Mouse (Mus musculus): ENCODE measurements around the gene Corin.

DNA sequence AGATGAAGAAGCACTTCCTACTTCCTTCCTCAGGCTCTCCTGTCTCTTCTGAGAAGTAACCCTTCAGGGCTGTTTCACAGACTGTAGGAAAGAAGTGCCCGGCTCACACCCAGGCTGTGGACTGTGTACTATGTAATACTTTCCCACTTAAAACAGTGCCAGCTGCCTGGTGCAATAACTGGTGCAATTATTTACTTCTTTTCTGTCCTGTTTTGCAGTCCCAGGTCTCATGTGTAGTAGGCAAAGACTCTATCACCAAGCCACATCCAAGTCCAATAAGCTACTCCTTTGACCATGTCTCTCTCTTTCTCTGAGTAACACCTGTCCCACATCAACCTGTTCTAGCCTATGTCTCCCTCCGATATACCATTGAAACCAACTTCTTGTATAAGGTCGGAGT is 93.4 kb downstream of the Corin start:
- TF ChIP-seq CTCF (IDR thresholded peaks at IDR 0.05; ENCODE audit: low read depth) (no peak), EP300 (IDR thresholded peaks at IDR 0.05; ENCODE audit: low read depth) (no peak)

All from heart, postnatal 0 days (tissue).